Mouse (Mus musculus) lung, adult 2 months (tissue): ENCODE data around the gene Mlx. TPM values are rescaled to one million over a fixed set of nuclear protein-coding genes. Genes with fewer than 3 reads are reported as not detected.
A peak's percentile ranks its signal among the peaks of the same experiment; 100 is the strongest.
"Not testable (repeated sequence)": the region's sequence is repeated elsewhere in the genome, so short reads cannot be mapped to it uniquely, and the experiment has no call there.

Experiments used
- DNase-seq: peaks from one replicate; pipeline ENCODE4 v3.0.0; 2022
- H3K4me1 ChIP-seq: fragments of 200-500 bp; 2 replicates; pipeline ENCODE4 v1.6.1; 2011; ENCODE audit warnings: low read length; ENCODE audit not compliant: control insufficient read depth, insufficient read depth
- H3K4me3 ChIP-seq: fragments of 200-500 bp; replicated peaks from 2 replicates; pipeline ENCODE3; 2011; ENCODE audit warnings: low read depth, mild to moderate bottlenecking, control low read depth, low read length; ENCODE audit errors: extremely low read depth
- CTCF ChIP-seq: fragments of 200-500 bp; IDR thresholded peaks from 2 replicates; pipeline ENCODE4 v1.5.1; 2011; ENCODE audit warnings: mild to moderate bottlenecking, low read length, control low read depth; ENCODE audit not compliant: insufficient read depth
- POLR2A ChIP-seq: fragments of 200-500 bp; IDR thresholded peaks from 2 replicates; pipeline ENCODE4 v1.6.1; 2011; ENCODE audit warnings: low read depth, mild to moderate bottlenecking, control low read depth, low read length, borderline replicate concordance; ENCODE audit errors: extremely low read depth
- WGBS: fragments of 180-500 bp; shearing (Covaris S2); methylation state at CpG from one replicate; pipeline ENCODE4 v1.1.7; 2018; 5-methylcytosine and 5-hydroxymethylcytosine counted together
- polyA plus RNA-seq: library from polyadenylated mRNA; depleted of rRNA; stranded (reverse); fragments of >200 nt; gene quantifications from 2 replicates; pipeline ENCODE4 v1.2.3, GENCODE M21; 2012

Gene Mlx
- polyA plus RNA-seq, 1 experiment = 47.0 TPM

DNA sequence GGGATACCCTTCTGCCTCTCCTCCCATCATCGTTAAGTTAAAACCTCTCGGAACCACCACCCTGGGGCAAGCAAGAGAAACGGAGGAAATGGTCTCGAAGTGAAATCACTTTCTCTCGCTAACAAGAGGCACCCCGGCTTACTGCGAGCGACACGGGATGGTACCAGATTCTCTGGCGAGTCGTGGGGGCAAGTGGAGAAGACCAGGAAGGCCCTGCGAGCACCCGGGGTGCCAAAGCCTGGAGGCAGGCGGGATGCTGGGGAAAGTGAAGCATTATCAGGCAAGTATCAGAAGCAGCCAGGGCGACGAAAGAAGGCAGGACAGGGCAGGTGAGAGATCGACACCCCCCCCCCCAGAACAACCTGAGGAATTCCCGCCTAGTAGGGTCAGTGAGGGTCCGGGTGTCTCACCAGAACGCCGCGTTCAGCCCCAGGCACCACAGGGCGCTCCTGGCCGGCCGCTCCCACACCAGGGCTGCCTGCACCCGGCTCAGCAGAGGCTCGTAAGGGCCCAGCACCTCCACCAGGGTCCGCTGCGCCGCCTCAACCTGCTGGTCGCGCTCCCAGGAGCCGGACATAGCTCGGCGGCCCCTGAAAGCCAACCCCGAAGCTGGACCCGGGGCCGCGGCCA lies 32.2 kb downstream of the Mlx start:
- TF ChIP-seq CTCF (no peak), POLR2A (no peak)
- under 1% methylated on average over 39 of the region's 39 CpGs for WGBS
- DNase-seq = no peak
- peaks cover 7% of the 10 kb centered on the region for H3K4me1 ChIP-seq
- peak overlapping the region; percentile 77 for H3K4me3 ChIP-seq

- H3K4me1 ChIP-seq = peaks cover 7% of the 10 kb centered on the region
- H3K4me3 ChIP-seq = peak within 1 kb of the TSS; percentile 77
- WGBS = under 1% methylated on average over 61 of the region's 61 CpGs
- no peak for TF ChIP-seq CTCF
- TF ChIP-seq POLR2A = peak; percentile 87
- peak; percentile 97 for DNase-seq
Measured at GRCm38 (mm10) chr11:101119761-101120544, 32.9 kb downstream of the Mlx start, which contains the start of the genes Retreg3 and Tubg1. TSS of gene Retreg3 (minus strand) at chr11:101119893. TSS of gene Tubg1 (plus strand) at chr11:101119938.

- no peak for TF ChIP-seq CTCF
- no peak for TF ChIP-seq POLR2A
- H3K4me1 ChIP-seq = peaks cover 7% of the 10 kb centered on the region
- no peak for DNase-seq
- H3K4me3 ChIP-seq = peak overlapping the region; percentile 74
- WGBS = 18% methylated on average over 19 of the region's 19 CpGs
Measured at GRCm38 (mm10) chr11:101120545-101121188, 33.6 kb downstream of the Mlx start.

DNA sequence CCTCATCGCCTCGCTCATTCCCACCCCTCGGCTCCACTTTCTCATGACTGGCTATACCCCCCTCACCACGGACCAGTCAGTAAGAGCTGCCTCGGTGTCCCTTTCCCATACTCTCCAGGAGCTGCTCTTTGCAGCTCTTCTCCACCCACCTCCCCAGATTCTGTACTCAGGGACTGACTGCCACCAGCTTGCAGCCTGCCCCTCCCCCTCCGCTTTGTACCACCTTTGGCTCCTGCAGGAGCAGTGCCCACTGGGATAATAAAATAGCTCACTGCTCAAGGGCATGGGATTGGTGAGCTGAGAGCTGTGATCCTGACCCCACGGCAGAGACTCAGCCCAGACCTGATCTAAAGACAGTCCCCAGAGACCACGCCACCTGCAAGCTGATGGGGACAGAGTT lies 37.4 kb downstream of the Mlx start:
- not testable (repeated sequence) for H3K4me1 ChIP-seq, H3K4me3 ChIP-seq, DNase-seq
- WGBS = 94% methylated on average over 8 of the region's 8 CpGs

GRCm38 (mm10) chr11:101125008-101125407 lies 37.9 kb downstream of the Mlx start:
- not testable (repeated sequence) for H3K4me3 ChIP-seq, DNase-seq
- WGBS = 97% methylated on average over 9 of the region's 9 CpGs

DNA sequence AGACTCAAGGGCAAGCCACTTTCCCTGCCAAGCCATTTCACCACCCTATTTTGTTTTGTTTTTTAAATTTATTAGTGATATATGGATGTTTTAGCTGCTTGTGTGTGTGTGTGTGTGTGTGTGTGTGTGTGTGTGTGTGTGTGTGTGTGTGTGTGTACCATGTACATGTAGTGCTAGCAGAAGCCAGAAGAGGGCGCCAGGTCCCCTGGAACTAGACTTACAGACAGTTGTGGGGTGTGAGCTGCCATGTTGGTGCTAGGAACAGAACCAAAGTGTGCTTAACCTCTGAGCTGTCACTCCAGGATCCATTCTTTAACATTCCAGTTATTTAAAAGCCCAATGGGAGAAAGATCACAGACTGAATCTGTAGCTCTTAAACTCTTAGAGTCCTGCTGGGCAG lies 40.0 kb downstream of the Mlx start:
- Histone ChIP-seq H3K4me1 (no peaks in the 10 kb centered on the region), H3K4me3 (no peak overlapping the region)
- no peak for DNase-seq
- WGBS = 100% methylated on average over 1 of the region's 1 CpGs
- TF ChIP-seq CTCF (no peak), POLR2A (no peak)

More at GRCm38 (mm10) chr11:101125008-101125407, 37.9 kb downstream of the Mlx start:
- not testable (repeated sequence) for H3K4me1 ChIP-seq

DNA sequence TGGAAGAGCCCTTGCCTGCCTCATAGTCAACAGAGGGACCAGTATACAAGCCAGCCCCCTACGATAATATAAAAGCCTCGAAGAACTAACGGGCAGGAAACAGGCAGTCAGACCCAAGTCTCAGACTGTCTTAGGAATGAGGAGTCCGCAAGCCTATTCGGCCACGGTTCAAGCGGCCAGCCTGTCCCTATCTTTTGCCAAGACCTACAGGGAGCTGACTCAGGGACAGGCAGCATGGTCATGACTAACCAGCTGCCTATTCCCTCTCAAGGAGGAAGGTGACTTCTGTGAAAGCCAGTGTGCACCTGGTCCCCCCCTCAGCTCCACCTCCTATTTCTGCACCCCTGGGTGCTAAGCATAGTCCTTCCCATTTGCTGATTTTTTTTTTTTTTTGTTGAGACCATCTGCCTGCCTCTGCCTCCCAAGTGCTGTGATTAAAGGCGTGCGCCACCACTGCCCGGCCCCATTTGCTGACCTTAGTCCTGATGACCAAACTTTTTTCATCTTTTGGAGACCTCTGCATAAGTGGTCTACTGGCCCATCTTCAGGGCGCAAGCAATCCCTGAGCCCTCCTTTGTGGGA lies 42.0 kb downstream of the Mlx start:
- no peak for DNase-seq
- 80% methylated on average over 11 of the region's 11 CpGs for WGBS
- Histone ChIP-seq H3K4me1 (no peaks in the 10 kb centered on the region), H3K4me3 (no peak overlapping the region)
- no peak for TF ChIP-seq CTCF
- no peak for TF ChIP-seq POLR2A

GRCm38 (mm10) chr11:101130056-101130756 lies 43.1 kb downstream of the Mlx start:
- H3K4me1 ChIP-seq = no peaks in the 10 kb centered on the region
- WGBS = 38% methylated on average over 18 of the region's 18 CpGs
- no peak for DNase-seq
- no peak overlapping the region for H3K4me3 ChIP-seq
- TF ChIP-seq CTCF (no peak), POLR2A (no peak)

- Histone ChIP-seq H3K4me1 (no peaks in the 10 kb centered on the region), H3K4me3 (no peak overlapping the region)
- TF ChIP-seq POLR2A (no peak), CTCF (no peak)
- 85% methylated on average over 2 of the region's 2 CpGs for WGBS
- DNase-seq = no peak
Measured at GRCm38 (mm10) chr11:101131187-101131586, 44.1 kb downstream of the Mlx start.
